Mouse (Mus musculus): ENCODE results near the gene Cfap58.

The Cfap58 gene

DNA sequence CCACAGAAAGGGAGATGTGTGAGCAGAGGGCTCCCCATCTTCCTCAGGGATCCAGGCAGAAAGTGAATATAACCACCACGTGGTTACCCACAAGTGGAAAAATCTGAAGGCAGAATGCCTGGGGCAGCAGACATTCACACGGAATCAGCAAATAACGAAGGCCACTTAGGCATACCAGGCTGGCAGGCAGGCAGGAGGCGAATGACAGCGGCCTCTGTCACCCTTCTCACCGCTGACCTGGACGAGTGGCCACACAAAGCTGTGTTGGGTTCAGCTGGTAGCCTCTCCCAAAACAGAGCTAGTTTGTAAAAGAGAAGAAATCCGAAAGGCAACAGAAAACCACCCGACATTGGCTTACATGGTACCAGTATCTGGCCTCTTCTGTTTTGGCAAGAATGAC is 19.5 kb upstream of the Cfap58 start:
- DNase-seq, result no peak

DNA sequence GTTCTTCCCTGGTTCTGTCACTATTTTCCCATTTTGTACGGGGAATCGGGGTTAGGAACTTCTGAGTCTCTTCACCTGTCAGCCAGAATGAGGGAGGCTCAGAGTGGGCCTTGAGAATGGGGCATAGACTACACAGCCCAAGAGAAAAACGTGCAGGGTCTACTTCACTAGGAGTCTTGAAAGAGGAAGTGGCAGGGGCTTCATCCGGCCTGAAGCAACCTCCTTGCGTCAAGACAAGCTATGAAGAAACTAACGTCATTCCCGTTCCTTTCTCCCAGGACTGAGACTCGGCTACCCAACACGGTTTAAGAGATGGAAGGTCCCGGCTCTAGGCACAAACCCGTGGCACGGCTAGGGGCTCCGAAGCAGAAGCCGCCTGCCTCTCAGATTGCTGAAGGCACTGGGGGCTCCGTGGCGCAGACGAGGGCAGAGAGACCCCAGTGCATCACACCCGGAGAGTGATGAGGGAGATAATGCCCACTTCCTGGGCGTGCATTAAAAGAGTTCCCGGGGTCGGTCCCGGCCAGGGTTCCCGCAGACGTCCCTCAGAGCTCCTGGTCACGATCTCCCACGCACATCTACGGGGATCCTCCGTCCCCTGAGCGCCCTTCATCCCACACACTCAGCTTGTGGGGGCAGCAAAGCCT is 18.9 kb upstream of the Cfap58 start:
- DNase-seq, result peak; percentile 20

DNA sequence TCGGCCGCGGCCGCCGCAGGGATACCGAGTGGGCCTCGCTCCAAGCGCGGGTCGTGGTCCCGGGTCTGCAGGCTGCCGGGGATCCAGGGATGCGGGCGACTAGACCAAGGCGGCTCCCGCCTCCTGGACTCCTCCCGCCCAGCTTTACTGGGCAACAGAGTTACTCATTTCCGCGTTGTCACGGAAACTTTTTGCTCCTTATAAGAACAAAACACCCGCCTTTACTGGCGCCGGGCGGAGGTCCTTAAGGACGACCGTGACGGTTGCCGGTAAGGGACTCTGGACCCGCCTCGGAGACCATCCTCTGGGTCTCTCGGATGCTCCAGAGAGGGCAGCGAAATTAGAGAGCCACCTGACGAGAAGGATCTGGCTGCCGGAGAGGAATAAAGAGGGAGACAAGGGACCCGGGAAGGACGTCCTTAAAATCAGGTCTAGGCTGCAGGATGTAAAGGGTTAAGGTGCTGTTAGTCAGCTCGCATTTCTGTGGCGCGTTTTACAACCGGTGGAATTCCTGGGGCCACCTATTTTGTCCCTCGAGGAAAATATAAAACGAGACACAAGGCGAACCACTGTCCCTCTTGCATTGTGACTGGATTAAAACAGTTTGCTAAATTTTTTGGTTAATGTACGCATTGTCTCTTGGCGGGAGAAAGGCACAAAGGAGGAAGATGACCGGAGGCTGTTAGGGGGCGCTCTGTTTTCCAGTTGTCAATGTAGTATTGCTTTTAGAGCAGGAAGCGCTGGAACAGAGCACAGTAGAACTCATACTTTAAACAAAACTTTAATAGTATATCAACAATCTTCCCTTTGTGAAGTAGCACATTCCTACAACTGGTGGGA is 18.1 kb upstream of the Cfap58 start, which contains the start of the genes Cfap43 and Itprip:
Gene Cfap43, minus strand, starts transcription at position 162 of the 840 bp plus-strand sequence.
Gene Itprip, minus strand, starts transcription at position 174 of the 840 bp plus-strand sequence.
- peak; percentile 78 for DNase-seq

DNA sequence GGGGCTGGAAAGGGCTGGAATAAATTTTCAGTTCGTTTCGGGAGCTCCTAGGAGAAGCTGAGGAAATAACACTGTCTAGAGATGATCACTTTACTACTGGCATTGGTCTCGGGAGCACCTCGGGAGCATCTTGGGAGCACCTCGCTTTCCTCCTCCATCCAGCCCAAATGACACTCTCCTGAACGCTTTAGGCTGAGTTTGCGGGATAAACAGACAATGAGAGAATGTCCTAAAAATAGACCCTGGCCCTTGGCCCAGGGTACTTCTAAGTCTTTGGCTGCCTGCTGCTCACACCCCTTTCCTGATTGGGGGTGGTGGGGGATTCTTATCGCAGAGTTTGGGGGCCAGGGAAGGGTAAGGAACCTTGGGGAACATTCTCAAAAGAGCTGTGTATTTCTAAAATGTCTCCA is 17.5 kb upstream of the Cfap58 start:
- DNase-seq, result peak; percentile 24

DNA sequence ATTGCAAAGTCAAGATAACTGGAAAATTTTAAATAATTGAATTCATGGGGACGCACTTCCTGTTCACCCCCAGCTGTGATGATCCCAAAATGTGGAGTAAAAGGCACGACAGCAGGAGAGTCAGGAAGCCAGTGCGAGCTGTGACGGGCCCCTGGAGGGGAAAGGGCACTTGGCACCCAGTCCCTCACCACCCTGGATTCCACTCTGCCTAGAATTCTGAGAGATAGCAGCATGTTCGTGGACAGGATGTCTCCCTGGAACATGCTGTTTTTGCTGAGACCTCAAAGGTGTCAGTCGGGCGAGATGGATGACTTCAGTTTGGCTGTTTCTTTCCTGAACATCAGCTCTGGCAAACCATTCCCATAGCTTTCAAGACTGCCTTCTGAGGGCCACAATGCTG is 11.7 kb upstream of the Cfap58 start:
- no peak for DNase-seq

DNA sequence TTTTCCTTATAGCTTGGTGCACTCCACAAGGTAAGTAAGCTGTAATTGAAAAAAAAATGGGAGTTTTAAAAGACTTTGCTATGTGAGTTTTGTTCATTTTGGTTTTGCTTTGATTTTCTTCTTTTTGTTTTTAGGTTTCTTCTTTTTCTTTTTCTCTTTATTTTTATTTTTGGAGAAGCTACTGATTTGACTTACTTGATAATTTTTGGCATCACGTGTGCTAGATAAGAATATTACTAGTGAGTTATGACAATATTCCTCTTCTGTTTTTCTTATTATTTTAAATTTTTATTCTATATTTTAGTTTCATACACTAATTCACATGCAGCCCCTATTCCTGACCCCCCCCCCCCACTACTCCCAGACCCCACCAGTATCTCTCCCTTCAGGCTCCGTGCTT is 10.4 kb upstream of the Cfap58 start:
- no peak for DNase-seq

DNA sequence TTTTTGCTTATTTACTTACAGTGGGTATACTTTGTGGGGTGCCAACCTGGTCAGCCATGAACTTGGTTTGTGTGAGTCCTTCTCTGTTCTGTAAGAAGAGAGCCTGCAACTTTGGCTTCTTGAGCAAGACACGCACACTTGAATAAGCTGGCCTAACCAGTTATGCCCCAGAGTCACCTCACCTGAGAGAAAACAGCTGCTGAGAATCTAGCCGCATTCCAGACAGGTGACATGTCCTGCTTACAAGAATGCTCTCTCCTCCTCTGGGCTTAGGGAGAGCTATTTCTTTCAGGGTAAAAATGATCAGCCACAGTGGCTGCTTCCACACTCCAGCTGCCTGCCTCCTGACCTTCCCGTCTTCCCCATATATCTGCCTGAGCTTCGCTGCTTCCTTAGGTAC is 8.4 kb upstream of the Cfap58 start:
- DNase-seq, result no peak

DNA sequence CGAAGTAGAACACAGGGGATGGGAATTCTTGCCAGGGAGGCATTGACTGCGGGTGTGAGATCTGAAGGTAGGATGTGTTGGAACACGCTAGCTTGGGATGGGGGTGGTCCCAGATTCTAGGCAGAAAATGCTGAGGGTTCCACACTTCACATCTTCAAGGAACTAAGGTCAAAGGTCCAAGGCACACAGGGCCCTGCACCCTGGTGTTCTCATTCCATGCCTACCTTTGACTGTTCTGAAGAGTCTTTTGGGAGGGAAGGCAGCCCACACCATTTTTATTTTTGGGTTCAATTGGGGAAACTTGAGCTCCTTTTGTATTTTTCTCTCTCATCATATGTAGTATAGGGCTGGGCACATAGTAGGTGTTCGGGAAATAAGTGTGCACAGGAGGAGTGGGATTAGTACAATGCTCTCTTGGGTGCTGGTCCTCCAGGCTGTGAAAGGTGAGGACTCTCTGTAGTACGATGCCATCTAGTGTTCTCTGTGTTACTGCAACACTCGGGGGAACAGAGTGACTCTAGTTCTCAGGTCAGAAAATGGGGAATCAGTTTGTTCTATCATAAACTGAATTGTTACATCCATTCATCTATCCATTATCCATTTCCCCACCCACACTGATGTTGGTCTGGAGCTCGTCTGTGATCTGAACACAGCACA is 5.4 kb upstream of the Cfap58 start:
- DNase-seq, result no peak

DNA sequence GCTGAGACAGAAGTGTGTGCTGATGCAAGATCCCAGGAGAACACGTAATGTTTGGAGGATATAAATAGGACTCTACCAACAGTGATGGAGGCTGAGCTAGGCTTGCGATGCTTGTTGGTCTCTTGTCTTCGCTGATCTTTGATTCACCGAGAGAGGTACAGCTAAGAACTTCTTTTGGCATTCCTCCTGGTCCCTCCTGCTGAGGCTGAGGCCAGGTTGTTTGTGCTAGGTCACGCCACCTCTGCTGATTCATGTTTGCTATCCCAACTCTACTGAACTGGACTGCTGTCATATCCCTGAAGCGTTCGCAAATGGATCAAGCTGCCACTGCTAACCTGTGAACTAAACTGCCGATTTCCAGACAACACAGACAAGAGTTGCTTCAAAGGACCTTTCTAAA is 3.3 kb upstream of the Cfap58 start:
- DNase-seq, result no peak

DNA sequence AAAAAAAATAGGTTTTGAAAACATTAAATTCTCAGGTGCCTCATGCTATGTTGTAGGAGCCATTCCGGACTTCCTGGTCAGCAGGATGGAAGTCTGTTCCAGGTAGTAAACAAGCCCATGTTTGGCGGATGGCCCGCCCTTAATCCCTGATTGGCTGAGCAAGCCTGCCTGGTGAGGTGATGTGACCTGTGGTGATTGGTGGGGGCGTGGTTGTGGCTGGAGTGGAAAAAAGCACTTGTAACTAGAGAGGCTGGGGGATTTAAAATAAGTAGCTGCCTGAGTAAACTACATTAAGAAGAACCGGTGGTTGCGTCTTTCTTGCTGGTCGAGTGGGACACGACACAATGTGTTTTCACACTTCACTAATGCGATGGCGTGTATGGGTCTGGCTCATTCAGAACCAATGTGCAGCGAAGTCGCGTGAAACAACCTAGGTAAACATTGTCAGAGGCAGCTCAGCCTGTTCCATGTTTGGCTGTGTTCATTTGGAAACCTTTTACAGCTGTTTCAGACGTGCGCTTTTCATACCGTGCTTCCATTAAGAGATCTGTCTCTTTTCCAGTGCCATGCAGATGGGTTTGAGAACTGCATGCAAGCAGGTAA is 2.7 kb upstream of the Cfap58 start:
- no peak for DNase-seq

DNA sequence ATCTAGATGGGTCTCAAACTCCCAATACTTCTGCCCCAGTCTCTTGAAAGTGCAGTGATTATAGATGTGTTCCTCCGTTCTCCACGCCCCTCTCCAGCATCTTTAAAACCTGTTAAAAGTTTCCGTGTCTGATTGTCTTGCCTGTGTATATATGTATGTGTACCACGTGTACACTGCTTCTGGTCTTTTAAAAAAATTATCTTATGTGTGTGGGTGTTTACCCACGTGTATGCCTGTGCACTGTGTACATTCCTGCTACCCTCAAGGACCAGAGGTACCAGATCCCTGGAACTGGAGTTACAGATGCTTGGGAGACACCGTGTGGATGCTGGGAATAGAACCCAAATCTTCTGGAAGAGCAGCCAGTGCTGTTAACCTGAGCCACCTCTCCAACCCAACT is 1.9 kb upstream of the Cfap58 start:
- no peak for DNase-seq

DNA sequence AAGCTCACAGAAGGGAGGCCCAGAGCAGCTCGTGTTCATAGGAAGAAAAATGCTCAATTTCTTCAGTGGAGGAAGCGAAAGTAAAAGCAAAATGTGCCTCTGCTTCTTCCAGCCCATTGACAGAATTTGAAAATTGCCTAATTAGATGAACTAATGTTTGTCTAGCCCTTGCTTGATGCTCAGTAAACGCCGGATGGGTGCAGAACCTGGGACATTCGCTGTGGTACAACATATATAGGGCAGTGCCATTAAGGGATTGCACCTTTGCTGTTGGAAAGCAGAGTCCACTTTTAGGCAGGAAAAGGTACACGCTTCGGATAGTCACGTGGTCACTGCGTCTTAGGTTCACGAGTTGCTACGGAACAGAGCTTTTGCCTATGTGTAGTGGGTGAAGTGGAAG is 985 bp upstream of the Cfap58 start:
- no peak for DNase-seq

DNA sequence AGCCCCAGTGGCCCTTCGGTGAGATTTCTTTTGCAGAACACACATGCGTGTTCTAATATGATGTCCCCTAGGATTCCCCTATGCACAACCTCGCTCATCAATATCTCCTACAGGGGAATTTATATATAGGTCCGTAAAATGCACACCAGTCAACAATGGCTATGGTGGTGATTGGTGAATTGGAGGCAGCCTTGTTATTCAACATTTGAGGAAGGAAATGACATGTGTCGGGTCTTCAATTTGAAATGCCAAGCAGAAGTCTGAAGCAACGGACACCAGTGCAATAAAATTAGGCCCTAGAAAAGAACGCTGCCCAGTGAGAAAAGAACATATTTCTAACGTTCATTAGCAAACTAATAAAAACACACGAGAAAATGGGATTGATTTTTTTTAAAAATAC is 537 bp upstream of the Cfap58 start:
- no peak for DNase-seq

DNA sequence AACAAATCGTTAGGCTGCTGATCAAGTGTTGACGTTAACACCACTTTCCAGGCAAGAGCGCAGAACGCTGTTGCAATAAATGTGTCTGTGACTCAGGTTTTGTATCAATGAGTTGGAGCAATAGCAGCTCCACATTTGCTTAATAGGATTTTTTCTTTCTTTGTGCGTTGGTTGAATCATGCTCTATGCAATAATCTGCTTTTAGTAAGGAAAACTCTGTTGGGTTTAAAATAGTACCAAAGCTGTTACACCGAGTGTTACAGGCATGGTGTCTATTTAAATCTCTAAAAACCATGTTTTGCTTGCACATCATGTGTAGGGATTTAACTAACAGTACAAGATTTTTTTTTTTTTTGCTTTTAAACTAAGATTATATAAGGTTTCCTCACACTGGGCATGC is 1.9 kb downstream of the Cfap58 start:
- DNase-seq, result no peak

DNA sequence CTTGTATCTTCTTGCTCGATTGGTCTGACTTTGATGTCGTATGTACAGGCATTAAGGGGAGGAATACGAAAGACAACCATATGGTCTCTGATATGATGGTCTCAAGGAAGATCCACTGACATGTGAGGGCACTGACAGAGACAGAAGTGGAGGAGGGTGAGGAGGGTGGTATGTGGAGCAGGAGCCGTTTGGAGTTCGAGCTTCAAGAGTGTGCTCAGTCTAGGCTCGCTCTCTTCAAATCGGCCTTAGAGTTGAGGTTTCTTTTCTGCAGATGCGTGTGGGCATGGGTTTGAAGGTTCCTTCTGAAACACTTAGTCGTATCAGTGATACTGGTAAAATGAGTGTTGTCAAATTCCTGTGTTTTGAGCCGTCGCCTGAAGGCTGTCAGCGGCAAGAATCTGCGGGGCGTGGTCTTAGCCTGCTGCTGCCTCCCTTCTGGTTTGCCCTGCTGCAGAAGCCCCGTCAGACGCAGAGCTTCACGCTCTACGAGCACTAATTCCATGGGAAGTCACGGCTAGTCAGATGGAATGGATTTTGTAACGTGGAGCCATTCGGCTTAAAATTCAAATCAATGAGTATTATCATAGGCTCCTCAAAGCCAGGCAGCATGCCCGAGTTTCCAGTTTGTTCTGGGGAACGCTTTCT is 9.5 kb downstream of the Cfap58 start:
- DNase-seq, result no peak

DNA sequence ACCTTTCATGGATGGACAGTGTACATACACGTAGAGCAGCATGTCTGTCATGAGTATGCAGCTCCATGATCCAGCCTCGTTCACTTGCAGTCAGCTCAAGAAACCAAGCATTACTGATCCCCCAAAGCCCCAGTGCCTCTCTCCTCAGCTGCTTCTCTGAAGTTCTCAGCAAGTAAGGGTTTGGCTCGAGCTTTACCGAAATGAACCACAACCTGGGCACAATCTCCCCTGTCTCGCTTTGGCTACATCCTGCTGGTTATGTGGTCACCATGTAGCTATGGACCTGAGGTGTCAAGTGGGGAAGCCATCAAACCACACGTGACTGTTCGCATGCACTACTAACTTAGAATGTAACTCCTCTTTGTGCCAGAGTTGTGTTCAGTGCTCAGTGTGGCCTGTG is 13.5 kb downstream of the Cfap58 start:
- no peak for DNase-seq

DNA sequence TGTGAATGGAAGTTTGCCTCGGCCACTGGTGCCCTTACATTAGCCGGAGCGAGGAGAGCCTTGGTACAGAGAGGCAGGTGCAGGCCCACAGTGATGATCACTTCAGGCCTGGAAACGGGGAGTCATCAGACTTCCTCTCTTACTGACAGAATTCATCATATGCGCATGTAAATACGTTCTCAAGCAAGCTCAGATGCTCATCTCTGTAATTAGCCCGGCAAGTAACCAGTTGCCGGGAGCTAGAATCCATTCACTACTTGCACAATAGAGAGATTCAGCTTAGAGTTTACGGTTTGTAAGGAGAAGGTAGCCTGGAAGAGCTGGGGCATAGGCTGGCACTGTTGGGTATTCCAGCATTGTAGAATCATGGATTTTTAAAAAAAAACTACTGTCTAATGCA is 15.7 kb downstream of the Cfap58 start:
- DNase-seq, result no peak

DNA sequence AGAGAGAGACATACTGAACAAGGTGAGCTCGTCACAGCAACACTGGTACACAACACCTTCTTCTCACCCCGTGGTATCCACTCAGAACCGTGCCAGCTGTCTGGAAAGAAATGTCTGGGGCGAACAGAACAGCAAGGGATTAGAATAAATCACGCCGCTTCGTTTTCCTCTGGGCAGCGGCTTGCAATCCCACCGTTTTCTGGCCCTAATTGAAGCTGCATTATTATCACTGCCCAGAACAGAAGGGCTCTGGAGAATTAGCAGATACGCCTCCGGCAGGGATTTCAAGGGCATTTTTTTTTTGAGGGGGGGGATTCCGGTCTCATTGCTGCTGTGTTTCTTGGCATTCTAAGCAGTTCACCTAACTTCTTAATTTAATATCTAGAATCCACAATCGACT is 20.7 kb downstream of the Cfap58 start:
- no peak for DNase-seq

DNA sequence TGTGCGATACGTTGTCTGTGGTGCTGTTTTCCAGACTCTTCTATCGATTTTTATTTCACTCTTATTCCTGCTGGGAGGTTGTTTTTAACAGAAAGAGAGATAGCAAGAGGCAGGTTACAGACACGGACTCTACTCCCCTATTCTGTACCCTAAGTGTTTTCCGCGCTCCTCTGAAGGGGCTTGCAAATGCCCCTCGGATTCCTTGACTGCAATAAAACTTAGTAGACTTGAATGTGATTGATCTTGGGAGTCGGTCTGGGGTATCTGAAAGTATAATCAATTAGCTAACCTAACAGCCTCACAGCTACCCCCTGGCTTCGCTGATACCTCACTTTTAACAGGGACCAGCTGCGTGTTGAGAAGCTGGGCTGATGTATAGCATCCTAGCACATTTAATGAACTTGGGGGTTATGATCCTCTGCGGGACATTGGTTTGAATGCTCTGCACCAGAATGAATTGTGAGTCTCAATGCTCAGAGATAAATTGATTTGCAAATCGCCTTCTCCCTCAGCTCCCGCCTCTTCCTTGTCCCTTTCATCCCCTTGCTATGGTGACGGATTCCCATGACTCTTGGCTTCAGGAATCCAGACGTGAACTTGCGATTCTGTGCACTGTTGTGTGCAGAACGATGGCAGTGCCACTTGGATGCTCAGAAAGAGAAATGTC is 31.7 kb downstream of the Cfap58 start:
- DNase-seq, result no peak

DNA sequence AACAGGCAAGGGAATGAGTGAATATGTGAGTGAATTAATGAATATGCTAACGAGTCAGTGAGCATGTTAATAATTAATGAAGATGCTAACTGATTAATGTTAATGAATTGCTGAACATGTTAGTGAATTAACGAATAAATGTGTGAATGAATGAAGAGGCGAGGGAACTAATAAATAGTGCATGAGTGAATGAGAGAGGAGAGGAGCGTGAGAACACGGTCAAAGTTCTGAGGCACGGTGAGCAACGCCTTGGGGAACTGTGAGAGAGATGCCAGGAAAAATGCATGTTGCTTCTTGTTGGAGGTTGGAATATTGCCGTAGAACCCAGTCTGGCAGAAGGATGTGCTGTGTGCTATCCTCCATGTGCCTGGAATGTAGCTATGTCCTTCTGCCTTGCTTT is 33.6 kb downstream of the Cfap58 start:
- no peak for DNase-seq

DNA sequence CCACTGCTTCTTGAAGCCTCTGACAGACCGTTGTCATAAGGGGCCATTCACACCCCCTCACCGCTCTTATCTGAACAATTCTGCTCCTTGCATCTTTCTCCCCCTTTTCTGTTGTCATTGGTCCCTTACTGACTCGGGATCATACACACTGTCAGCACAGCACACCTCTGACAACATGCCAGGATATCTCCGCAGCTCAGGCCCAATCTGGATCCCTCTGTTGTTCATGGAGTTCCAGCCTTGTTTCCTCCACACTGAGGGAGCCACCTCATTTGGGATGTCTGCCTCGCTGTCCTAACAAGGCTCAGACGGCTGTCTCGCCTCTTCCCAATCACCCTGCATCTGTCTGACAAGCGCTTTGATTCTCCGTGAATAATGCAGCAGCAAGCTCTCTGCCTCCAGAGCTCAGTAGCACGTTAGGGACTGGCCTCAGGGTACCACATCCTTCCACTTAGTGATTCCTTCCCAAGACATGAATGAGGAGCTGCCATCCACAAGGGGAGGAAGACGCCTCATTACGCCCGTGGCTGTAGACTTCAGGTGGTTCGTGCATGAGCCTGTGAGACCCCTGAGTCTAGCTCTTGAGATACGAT is 40.7 kb downstream of the Cfap58 start:
- no peak for DNase-seq

DNA sequence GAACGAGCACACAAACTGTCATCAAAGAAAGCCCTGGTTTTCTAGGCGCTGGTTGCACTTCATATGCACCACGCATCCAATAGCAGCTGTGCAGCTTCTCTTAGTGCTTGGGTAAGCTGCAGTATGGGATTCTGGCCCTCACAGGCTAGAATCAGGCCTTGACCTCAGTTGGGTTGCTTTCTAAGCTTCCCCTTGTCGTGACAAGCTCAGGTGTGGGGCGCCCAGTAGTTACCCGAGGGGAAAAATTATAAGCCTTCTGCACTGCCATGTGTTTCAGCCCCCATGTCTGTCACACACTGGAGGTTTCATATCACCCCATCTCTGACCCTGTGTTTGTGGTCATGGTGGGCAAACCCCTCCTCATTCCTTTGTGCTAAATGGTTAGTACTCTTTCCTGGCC is 42.0 kb downstream of the Cfap58 start:
- no peak for DNase-seq
